Mouse (Mus musculus): ENCODE data around the gene Ccsap. TPM values are rescaled to one million over a fixed set of nuclear protein-coding genes. Genes with fewer than 3 reads are reported as not detected.

Gene Ccsap
- polyA plus RNA-seq (2014; fragmentation: Illumina TruSeq; extraction: RNeasy Lipid Tissue Mini Kit (QIAGEN cat#74804); ENCODE audit: low read depth, low replicate concordance): 6.4 TPM

DNA sequence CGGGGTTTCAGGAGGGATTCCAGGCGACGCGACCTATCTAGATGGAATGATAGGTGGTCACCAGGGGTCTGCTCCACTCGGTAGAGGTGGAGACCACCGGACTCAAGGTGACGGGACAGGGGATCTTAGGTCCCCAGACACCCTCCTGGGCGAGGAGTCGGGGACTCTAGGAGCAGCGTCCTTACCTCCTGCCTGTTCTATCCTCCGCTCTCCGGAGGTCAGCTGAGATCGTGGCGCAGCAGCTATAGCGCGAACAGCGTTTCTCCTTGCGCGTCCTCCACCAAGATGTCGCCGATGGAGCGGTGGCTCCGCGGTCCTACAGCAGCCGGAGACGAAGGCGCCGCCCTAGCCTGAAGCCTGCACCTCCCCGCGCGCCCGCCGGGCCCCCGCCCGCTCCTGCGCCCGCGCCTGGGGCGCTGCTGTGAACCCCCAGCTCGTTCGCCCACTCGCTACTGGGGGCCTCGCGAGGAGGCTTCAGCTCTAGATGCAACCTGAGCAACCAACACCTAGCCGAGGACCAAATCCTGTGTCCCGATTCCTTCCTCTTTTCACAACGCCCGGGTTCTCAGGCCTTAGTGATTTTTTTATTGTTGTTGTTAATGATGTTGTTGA, at the start of gene Ccsap:
Ccsap (minus strand) TSS at position 562 of the 612 bp plus-strand sequence.

DNA sequence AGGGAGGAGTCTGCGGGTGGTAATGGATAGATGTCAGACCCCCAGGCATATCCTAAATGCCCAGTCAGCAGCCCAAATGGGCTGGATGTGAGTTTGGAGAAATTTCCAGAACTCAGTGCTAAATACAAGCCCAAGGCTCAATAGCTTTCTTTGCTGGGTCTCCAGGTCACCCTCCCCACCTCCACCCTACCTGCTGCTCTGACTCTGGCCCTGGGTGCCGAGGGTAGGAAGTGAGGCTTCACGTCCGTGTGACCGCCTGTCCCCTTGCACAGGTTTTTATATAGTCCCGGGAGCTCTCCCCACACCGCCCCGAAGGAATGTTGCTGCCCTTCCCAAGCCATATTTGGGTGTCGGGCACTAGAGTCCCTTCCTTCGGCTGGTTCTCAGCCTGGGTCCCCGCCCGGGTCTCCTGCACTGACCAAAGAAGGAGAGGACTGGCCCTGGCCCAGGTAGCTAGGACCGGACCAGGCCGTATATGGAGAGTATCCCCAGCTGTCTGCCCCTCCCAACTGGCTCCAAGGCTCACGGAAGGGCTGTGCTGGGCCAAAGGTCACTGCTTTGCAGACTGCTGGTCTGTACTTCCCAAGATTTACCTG, 34.6 kb upstream of the Ccsap start, which contains the start of gene Acta1:
Acta1 (minus strand) TSS at position 250 of the 596 bp plus-strand sequence.

DNA sequence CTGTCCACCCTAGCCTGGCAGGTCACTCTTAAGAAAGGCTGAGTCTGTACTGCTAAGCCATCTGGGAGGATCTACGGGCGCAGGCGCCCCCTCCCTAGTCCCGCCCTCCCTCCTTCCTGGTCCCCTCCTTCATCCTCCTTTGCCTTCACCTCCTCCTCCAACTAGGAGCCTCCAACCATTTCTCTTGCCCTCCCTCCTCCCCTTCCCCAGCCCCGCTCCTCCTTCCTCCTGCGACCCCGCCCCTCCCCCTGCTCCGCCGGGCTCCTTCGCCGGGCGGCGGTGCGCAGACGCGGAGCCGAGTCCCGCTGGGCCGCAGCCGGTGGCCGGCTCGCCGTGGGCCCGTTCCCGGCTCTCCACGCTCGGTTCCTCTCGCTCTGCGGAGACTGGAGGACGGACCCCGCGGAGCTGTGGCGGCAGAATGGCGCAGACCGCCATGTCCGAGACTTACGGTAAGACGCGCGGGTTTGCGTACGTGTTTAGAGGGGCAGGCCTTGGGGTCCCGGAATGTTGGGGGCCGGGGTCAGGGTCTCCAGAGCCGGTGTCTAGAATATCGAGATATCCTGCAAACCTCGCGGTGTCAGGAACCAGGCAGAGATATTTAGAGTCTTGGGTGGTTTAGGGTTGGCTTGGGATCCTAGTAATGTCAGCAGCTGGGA, 54.2 kb downstream of the Ccsap start, which contains the start of gene Rab4a:
Rab4a (plus strand) TSS at position 268 of the 656 bp plus-strand sequence.

Other genes with a start within 250 kb of the Ccsap start
- 9.1 TPM for gene Rhou, start 206.3 kb downstream of the Ccsap start, polyA plus RNA-seq (2014; fragmentation: Illumina TruSeq; extraction: RNeasy Lipid Tissue Mini Kit (QIAGEN cat#74804); ENCODE audit: low read depth, low replicate concordance)
- 2.2 TPM for gene Rab4a, start 54.2 kb downstream of the Ccsap start, polyA plus RNA-seq (2014; fragmentation: Illumina TruSeq; extraction: RNeasy Lipid Tissue Mini Kit (QIAGEN cat#74804); ENCODE audit: low read depth, low replicate concordance)
- gene Acta1, start 34.5 kb upstream of the Ccsap start, polyA plus RNA-seq (2014; fragmentation: Illumina TruSeq; extraction: RNeasy Lipid Tissue Mini Kit (QIAGEN cat#74804); ENCODE audit: low read depth, low replicate concordance): not detected
- gene Nup133, start 89.1 kb upstream of the Ccsap start, polyA plus RNA-seq (2014; fragmentation: Illumina TruSeq; extraction: RNeasy Lipid Tissue Mini Kit (QIAGEN cat#74804); ENCODE audit: low read depth, low replicate concordance): 20.5 TPM
- gene Abcb10, start 122.9 kb upstream of the Ccsap start, polyA plus RNA-seq (2014; fragmentation: Illumina TruSeq; extraction: RNeasy Lipid Tissue Mini Kit (QIAGEN cat#74804); ENCODE audit: low read depth, low replicate concordance): 2.5 TPM
- gene Taf5l, start 161.2 kb upstream of the Ccsap start, polyA plus RNA-seq (2014; fragmentation: Illumina TruSeq; extraction: RNeasy Lipid Tissue Mini Kit (QIAGEN cat#74804); ENCODE audit: low read depth, low replicate concordance): 10.3 TPM
- gene Urb2, start 161.3 kb upstream of the Ccsap start, polyA plus RNA-seq (2014; fragmentation: Illumina TruSeq; extraction: RNeasy Lipid Tissue Mini Kit (QIAGEN cat#74804); ENCODE audit: low read depth, low replicate concordance): 34.1 TPM

Data from testis, adult 10 weeks (tissue).